Mouse (Mus musculus) adrenal gland, adult (tissue): Measurements from ENCODE around the gene Zfp882.
"Not testable (repeated sequence)": the region's sequence is repeated elsewhere in the genome, so short reads cannot be mapped to it uniquely, and the experiment has no call there.

Experiments used
- DNase-seq, 2 experiments: peaks; one replicate each; pipeline ENCODE4 v3.0.0; 2022 to 2023; ENCODE audit warnings: low spot score in 1 of 2; ENCODE audit not compliant: inconsistent age in 2 of 2

Zfp882 gene

GRCm38 (mm10) chr8:71951436-71952161, 43.2 kb downstream of the Zfp882 start:
- peak; percentile 19 to 72 for DNase-seq

GRCm38 (mm10) chr8:71952489-71952888, 44.1 kb downstream of the Zfp882 start:
- DNase-seq, result no peak

DNA sequence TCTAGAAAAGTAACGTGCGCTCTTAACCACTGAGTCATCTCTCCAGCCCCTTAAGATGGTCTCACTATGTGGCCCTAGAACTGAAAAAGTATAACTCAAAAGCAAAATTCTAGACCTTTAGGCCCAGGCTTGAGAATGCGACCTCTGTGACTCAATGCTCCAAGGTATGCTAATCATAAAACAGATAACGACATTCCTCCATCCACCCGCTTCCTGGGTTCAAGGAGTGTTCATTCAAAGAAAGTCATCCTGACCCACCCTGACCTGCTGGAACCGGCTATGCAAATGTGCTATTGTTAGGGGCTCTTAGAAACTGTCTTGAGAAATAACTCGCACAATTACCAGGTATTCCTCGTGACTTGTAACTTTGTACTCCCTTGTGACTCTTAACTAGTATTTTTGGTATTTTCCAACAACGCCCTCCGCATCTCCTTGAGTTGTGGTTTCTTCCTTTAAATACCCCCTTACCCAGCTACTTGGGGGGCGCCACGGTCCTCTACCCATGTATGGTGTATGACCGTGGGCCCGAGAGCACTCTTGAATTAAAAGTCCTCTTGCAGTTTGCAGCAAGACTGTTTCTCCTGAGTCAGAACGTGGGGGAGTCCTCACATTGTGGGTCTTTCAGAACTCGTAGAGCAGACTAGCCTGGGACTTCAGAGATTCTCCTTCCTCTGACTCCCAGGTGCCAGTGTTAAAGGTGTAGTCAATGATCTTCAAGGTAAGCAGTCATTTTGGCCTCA, 44.7 kb downstream of the Zfp882 start:
- not testable (repeated sequence) for DNase-seq

GRCm38 (mm10) chr8:71954666-71955065, 46.3 kb downstream of the Zfp882 start:
- DNase-seq, result no peak

DNA sequence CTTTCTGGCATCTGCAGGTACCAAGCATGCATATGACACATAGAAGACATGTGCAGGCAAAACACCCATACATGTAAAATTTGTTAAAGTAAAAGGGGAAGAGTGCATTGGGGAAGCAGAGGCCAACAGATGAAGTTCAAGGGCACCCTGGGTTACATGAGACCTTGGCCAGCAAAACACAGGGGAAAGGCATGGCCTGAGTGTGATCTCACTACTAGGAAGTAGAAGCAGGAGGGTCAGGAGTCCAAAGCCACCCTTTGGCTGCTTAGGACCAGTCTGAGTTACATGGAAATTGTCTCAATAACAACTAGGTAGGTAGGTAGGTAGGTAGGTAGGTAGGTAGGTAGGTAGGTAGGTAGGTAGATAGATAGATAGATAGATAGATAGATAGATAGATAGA, 52.1 kb downstream of the Zfp882 start:
- DNase-seq, result peak in 1 of 2 experiments; percentile 65

DNA sequence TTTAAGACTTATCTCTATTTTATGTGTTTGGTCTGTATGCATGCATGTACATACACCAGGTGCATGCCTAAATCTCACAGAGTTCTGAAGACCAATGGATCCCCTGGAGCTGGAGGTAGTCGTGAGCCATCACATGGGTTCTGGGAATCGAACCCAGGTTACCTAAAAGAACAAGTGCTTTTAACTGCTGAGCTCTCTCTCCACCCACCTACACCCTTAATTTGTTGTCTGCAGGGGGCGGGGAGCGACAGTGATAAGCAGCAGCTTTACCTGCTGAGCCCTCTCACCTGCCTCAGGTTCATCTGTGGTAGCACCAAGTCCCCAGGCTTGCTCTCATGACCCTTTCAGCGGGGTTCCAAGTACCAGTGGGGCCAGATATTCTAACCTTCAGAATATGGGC, 53.4 kb downstream of the Zfp882 start:
- no peak for DNase-seq

GRCm38 (mm10) chr8:71964051-71964450, 55.6 kb downstream of the Zfp882 start:
- DNase-seq, result peak; percentile 69 to 85

DNA sequence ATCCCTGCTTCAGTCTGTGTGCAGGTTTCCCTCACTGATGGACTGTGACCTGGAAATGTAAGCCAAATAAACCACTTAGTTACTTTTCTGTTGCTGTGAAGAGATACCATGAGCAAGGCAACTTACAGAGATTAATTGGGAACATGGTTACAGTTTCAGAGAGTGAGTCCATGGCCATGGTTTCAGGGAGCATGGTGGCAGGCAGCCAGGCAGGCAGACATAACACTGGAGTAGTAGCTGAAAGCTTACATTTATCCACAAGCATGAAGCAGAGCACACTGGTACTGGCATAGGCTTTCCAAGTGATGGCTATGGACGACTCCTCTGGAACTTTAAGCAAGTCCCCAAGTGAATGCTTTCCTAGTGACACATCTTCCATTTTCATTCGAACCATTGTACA, 56.8 kb downstream of the Zfp882 start:
- peak; percentile 29 to 75 for DNase-seq
